Mouse (Mus musculus) monocyte, adult 59 days (primary cell): ENCODE results near the gene Prok2. TPM values are rescaled to one million over a fixed set of nuclear protein-coding genes. Genes with fewer than 3 reads are reported as not detected.

Experiments used
- total RNA-seq, 2 experiments: library from RNA; stranded (reverse); gene quantifications; one replicate each; pipeline ENCODE4 v1.2.4; 2023

Prok2 gene
- 1 to 10 TPM in 1 of 2 experiments, under 1 TPM in 1; 0.34 to 1.0 TPM for total RNA-seq

DNA sequence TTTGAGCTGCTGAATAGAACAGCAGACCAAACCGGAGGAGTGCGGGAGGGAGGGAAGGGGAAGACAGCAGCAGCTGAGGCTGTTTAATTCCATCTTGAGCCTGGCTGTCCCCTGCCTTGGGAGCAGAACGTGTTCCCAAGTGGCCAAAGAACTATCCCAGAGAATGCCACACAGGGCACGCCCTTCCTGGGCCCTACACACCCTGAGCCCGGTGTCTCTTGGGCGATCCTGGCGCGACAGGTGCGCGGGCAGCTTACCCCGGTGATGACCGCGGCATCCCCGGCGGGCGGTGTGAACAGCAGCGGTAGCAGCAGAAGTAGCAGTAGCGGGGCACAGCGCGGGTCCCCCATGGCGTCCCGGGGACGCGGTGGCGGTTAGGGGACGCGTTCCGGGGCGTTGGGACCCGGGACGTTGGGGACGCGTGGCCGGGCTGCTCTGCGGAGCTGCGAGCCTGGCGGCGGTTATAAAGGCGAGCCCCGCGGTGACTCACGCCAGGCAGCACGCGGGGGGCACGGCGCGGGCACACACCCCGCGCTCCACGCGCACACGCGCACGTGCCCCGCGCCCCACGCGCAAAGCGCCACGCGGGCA, at the start of gene Prok2:
Gene Prok2 (minus strand): TSS at position 422 of the 591 bp plus-strand sequence.

GRCm38 (mm10) chr6:99692206-99692915, 33.8 kb downstream of the Prok2 start, which contains the start of gene Gpr27:
Gene Gpr27 (plus strand): TSS chr6:99692679.

DNA sequence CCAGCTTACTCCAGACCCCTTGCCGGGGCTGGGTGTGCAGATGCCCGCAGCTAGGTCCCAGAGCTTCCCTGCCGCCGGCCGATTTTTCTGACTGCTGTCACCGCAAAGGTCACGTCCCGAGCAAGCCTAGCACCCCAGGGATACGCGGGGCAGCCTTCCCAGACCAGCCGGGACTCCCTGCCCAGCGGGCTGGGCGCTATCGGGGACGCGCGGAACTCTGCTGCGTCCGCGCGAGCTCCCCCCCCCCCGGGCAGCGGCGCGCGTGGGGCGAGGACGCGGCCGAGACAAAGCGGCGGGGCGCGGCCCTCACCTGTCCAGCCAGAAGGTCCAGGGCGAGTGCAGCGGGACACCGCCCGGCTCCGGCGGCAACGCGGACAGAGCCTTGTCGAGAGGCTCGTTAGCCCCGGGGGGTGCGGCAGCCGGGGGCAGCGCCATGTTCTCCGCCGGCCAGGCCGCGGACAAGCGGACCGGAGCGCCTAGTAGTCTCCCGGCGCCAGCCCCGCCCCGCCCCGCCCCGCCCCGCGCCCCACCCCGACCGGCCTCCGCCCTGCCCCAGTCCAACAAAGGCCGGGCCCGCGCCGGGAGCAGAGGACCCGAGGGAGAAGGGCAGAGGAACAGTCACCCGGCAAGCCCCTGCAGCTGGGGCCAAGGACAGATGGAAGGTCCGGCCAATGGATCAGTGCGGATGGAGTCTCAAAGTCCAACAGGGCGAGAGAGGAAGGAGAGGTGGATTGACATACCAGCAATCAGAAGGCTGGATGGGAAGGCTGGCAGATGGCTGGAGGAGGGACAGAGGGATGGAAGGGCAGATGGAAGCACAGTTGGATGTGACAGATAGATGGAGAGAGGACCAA, 59.6 kb downstream of the Prok2 start, which contains the start of the genes Eif4e3 and Gm20696:
Gene Eif4e3 (minus strand): TSS at position 454 of the 854 bp plus-strand sequence.
Gene Gm20696 (minus strand): TSS at position 480 of the 854 bp plus-strand sequence.

Other genes starting within 250 kb of the Prok2 start
- gene Foxp1, start 203.7 kb downstream of the Prok2 start, total RNA-seq = 100 to 1,000 TPM; 224 to 271 TPM
- 10 to 100 TPM; 42.1 to 46.7 TPM for gene Eif4e3, start 59.6 kb downstream of the Prok2 start, total RNA-seq
- 10 to 100 TPM; 28.0 to 32.1 TPM for gene Gm20696, start 59.6 kb downstream of the Prok2 start, total RNA-seq
- gene Gpr27, start 33.7 kb downstream of the Prok2 start, total RNA-seq = not detected